Mouse (Mus musculus) liver, adult 2 months (tissue): Measurements from ENCODE around the gene Ncln.

Experiments
- CTCF ChIP-seq: fragments of 200-500 bp; IDR thresholded peaks from 2 replicates; pipeline ENCODE4 v1.5.1; 2011; ENCODE audit warnings: low read depth, low read length, control low read depth
- POLR2A ChIP-seq: fragments of 200-500 bp; IDR thresholded peaks from 2 replicates; pipeline ENCODE4 v1.6.1; 2011; ENCODE audit warnings: low read length, control low read depth; ENCODE audit not compliant: insufficient read depth; ENCODE audit errors: extremely low read depth

DNA sequence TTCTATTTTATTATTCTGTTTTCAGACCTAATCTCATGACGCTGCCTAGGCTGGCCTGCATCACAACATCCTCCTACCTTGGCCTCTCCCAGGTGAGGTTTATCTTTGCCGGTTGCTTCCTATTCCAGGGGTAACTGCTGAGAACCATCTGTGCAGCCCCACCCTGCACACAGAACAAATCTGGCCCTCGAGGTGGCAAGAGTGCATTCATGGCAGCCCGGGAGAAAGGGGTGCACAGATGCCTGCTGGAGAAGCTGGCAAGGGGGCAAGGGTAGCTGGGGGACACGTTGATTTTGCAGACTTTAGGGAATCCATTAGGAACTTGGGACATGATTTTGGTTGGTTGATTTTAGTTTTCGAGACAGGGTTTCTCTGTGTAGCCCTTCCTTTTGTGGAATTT, 37.9 kb downstream of the Ncln start:
- no peak for TF ChIP-seq CTCF
- no peak for TF ChIP-seq POLR2A
